Mouse (Mus musculus): Measurements from ENCODE around the gene Gja4. TPM values are rescaled to one million over a fixed set of nuclear protein-coding genes. Genes with fewer than 3 reads are reported as not detected.

The Gja4 gene
- polyA plus RNA-seq, 1 experiment from 2014 or later, result 11.4 TPM

GRCm38 (mm10) chr4:127334870-127335504 lies 21.1 kb upstream of the Gja4 start:
- no peak for ATAC-seq
- Histone ChIP-seq H3K4me3 (no peak overlapping the region), H3K36me3 (ENCODE audit: poor library complexity, severe bottlenecking) (no peaks in the 10 kb centered on the region), H3K4me1 (peaks cover 14% of the 10 kb centered on the region), H3K27me3 (peaks cover 30% of the 10 kb centered on the region), H3K9ac (no peak overlapping the region), H3K27ac (no peak overlapping the region), H3K4me2 (no peak overlapping the region), H3K9me3 (replicated peaks) (no peaks in the 10 kb centered on the region)
- 58% methylated on average over 5 of the region's 5 CpGs for WGBS

GRCm38 (mm10) chr4:127331171-127331570 lies 17.3 kb upstream of the Gja4 start:
- no peak overlapping the region for H3K27ac ChIP-seq
- H3K9ac ChIP-seq, result no peak overlapping the region
- no peaks in the 10 kb centered on the region for H3K9me3 ChIP-seq (replicated peaks)
- WGBS, result 24% methylated on average over 13 of the region's 13 CpGs
- no peak overlapping the region for H3K4me3 ChIP-seq
- peaks cover 60% of the 10 kb centered on the region for H3K27me3 ChIP-seq
- H3K4me2 ChIP-seq, result no peak overlapping the region
- no peak for ATAC-seq
- no peaks in the 10 kb centered on the region for H3K36me3 ChIP-seq (ENCODE audit: poor library complexity, severe bottlenecking)
- H3K4me1 ChIP-seq, result peaks cover 20% of the 10 kb centered on the region

GRCm38 (mm10) chr4:127330181-127331100 lies 16.6 kb upstream of the Gja4 start, which contains the start of gene Gjb3:
Gjb3 (minus strand) TSS chr4:127330844.
- Histone ChIP-seq H3K9ac (no peak within 1 kb of the TSS), H3K4me1 (peaks cover 20% of the 10 kb centered on the region), H3K4me2 (peak within 1 kb of the TSS; percentile 43), H3K27ac (no peak within 1 kb of the TSS), H3K4me3 (peak within 1 kb of the TSS; percentile 9), H3K27me3 (peaks cover 67% of the 10 kb centered on the region), H3K36me3 (ENCODE audit: poor library complexity, severe bottlenecking) (no peaks in the 10 kb centered on the region), H3K9me3 (replicated peaks) (no peaks in the 10 kb centered on the region)
- under 1% methylated on average over 48 of the region's 49 CpGs for WGBS
- ATAC-seq, result no peak

- ATAC-seq, result no peak
- WGBS, result 2% methylated on average over 13 of the region's 13 CpGs
Observed at GRCm38 (mm10) chr4:127329751-127330150, 15.9 kb upstream of the Gja4 start.

GRCm38 (mm10) chr4:127329046-127329445 lies 15.2 kb upstream of the Gja4 start:
- no peaks in the 10 kb centered on the region for H3K9me3 ChIP-seq (replicated peaks)
- 10% methylated on average over 3 of the region's 3 CpGs for WGBS
- H3K27me3 ChIP-seq, result peaks cover 72% of the 10 kb centered on the region
- no peak overlapping the region for H3K4me3 ChIP-seq
- ATAC-seq, result no peak
- H3K36me3 ChIP-seq (ENCODE audit: poor library complexity, severe bottlenecking), result no peaks in the 10 kb centered on the region
- no peak overlapping the region for H3K27ac ChIP-seq
- peaks cover 20% of the 10 kb centered on the region for H3K4me1 ChIP-seq
- H3K9ac ChIP-seq, result no peak overlapping the region
- no peak overlapping the region for H3K4me2 ChIP-seq

More at GRCm38 (mm10) chr4:127329751-127330150, 15.9 kb upstream of the Gja4 start:
- Histone ChIP-seq H3K36me3 (ENCODE audit: poor library complexity, severe bottlenecking) (no peaks in the 10 kb centered on the region), H3K4me1 (peaks cover 20% of the 10 kb centered on the region), H3K4me3 (peak overlapping the region; percentile 9), H3K4me2 (peak overlapping the region; percentile 43), H3K9ac (no peak overlapping the region), H3K27me3 (peaks cover 72% of the 10 kb centered on the region), H3K27ac (no peak overlapping the region), H3K9me3 (replicated peaks) (no peaks in the 10 kb centered on the region)

- peaks cover 72% of the 10 kb centered on the region for H3K27me3 ChIP-seq
- WGBS, result 74% methylated on average over 7 of the region's 7 CpGs
Observed at GRCm38 (mm10) chr4:127328378-127328777, 14.5 kb upstream of the Gja4 start.

GRCm38 (mm10) chr4:127327749-127328148 lies 13.9 kb upstream of the Gja4 start:
- Histone ChIP-seq H3K4me2 (no peak overlapping the region), H3K9ac (no peak overlapping the region), H3K36me3 (ENCODE audit: poor library complexity, severe bottlenecking) (no peaks in the 10 kb centered on the region), H3K4me1 (peaks cover 20% of the 10 kb centered on the region), H3K27ac (no peak overlapping the region), H3K27me3 (peaks cover 69% of the 10 kb centered on the region), H3K4me3 (no peak overlapping the region), H3K9me3 (replicated peaks) (no peaks in the 10 kb centered on the region)
- 83% methylated on average over 6 of the region's 6 CpGs for WGBS
- ATAC-seq, result no peak

More at GRCm38 (mm10) chr4:127328378-127328777, 14.5 kb upstream of the Gja4 start:
- H3K4me3 ChIP-seq, result no peak overlapping the region
- no peaks in the 10 kb centered on the region for H3K9me3 ChIP-seq (replicated peaks)
- H3K27ac ChIP-seq, result no peak overlapping the region
- H3K9ac ChIP-seq, result no peak overlapping the region
- no peak overlapping the region for H3K4me2 ChIP-seq
- no peaks in the 10 kb centered on the region for H3K36me3 ChIP-seq (ENCODE audit: poor library complexity, severe bottlenecking)
- H3K4me1 ChIP-seq, result peaks cover 20% of the 10 kb centered on the region
- ATAC-seq, result no peak

- Histone ChIP-seq H3K9ac (no peak overlapping the region), H3K27me3 (peaks cover 65% of the 10 kb centered on the region), H3K27ac (no peak overlapping the region), H3K4me3 (no peak overlapping the region), H3K4me2 (no peak overlapping the region), H3K4me1 (peaks cover 20% of the 10 kb centered on the region), H3K9me3 (replicated peaks) (no peaks in the 10 kb centered on the region), H3K36me3 (ENCODE audit: poor library complexity, severe bottlenecking) (no peaks in the 10 kb centered on the region)
- no peak for ATAC-seq
- 68% methylated on average over 7 of the region's 7 CpGs for WGBS
Observed at GRCm38 (mm10) chr4:127327258-127327657, 13.4 kb upstream of the Gja4 start.

- no peak overlapping the region for H3K27ac ChIP-seq
- H3K27me3 ChIP-seq, result peaks cover 45% of the 10 kb centered on the region
- ATAC-seq, result no peak
- H3K9ac ChIP-seq, result no peak overlapping the region
- WGBS, result 89% methylated on average over 5 of the region's 5 CpGs
- H3K36me3 ChIP-seq (ENCODE audit: poor library complexity, severe bottlenecking), result no peaks in the 10 kb centered on the region
- no peaks in the 10 kb centered on the region for H3K9me3 ChIP-seq (replicated peaks)
- no peak overlapping the region for H3K4me3 ChIP-seq
- peaks cover 9% of the 10 kb centered on the region for H3K4me1 ChIP-seq
- no peak overlapping the region for H3K4me2 ChIP-seq
Observed at GRCm38 (mm10) chr4:127325276-127325675, 11.4 kb upstream of the Gja4 start.

GRCm38 (mm10) chr4:127324759-127325158 lies 10.9 kb upstream of the Gja4 start:
- H3K9me3 ChIP-seq (replicated peaks), result no peaks in the 10 kb centered on the region
- ATAC-seq, result peak; percentile 59

GRCm38 (mm10) chr4:127324296-127324695 lies 10.5 kb upstream of the Gja4 start:
- Histone ChIP-seq H3K9ac (no peak overlapping the region), H3K4me2 (no peak overlapping the region), H3K36me3 (ENCODE audit: poor library complexity, severe bottlenecking) (no peaks in the 10 kb centered on the region), H3K4me1 (no peaks in the 10 kb centered on the region), H3K4me3 (no peak overlapping the region), H3K9me3 (replicated peaks) (no peaks in the 10 kb centered on the region), H3K27me3 (peaks cover 36% of the 10 kb centered on the region), H3K27ac (no peak overlapping the region)
- 0 out of 2 replicates have a peak, but pooled peaks have one; percentile 8 for ATAC-seq
- WGBS, result 72% methylated on average over 10 of the region's 10 CpGs

More at GRCm38 (mm10) chr4:127324759-127325158, 10.9 kb upstream of the Gja4 start:
- peaks cover 3% of the 10 kb centered on the region for H3K4me1 ChIP-seq
- H3K36me3 ChIP-seq (ENCODE audit: poor library complexity, severe bottlenecking), result no peaks in the 10 kb centered on the region
- H3K27ac ChIP-seq, result no peak overlapping the region
- H3K4me2 ChIP-seq, result no peak overlapping the region
- 8% methylated on average over 6 of the region's 6 CpGs for WGBS
- no peak overlapping the region for H3K4me3 ChIP-seq
- H3K9ac ChIP-seq, result no peak overlapping the region
- peaks cover 40% of the 10 kb centered on the region for H3K27me3 ChIP-seq

GRCm38 (mm10) chr4:127323651-127324050 lies 9.8 kb upstream of the Gja4 start:
- Histone ChIP-seq H3K36me3 (ENCODE audit: poor library complexity, severe bottlenecking) (no peaks in the 10 kb centered on the region), H3K9ac (no peak overlapping the region), H3K4me2 (no peak overlapping the region), H3K27me3 (peaks cover 30% of the 10 kb centered on the region), H3K4me3 (no peak overlapping the region), H3K4me1 (no peaks in the 10 kb centered on the region), H3K27ac (no peak overlapping the region), H3K9me3 (replicated peaks) (no peaks in the 10 kb centered on the region)
- WGBS, result 94% methylated on average over 3 of the region's 3 CpGs
- ATAC-seq, result no peak
